Mouse (Mus musculus) CH12.LX (cell line): ENCODE measurements around the gene 1600002K03Rik. TPM values are rescaled to one million over a fixed set of nuclear protein-coding genes. Genes with fewer than 3 reads are reported as not detected.

Experiments
- DNase-seq: peaks from one replicate; pipeline ENCODE4 v3.0.0-alpha.2; 2013; ENCODE audit errors: extremely low read depth
- H3K27ac ChIP-seq: 2 replicates; pipeline ENCODE4 v1.5.1; 2012; ENCODE audit warnings: low read depth, mild to moderate bottlenecking, control low read depth, moderate library complexity; ENCODE audit not compliant: insufficient read depth
- H3K27me3 ChIP-seq: replicated peaks from 2 replicates; pipeline ENCODE3; 2012; ENCODE audit warnings: inconsistent platforms
- H3K36me3 ChIP-seq, 2 experiments: replicated peaks in 1 of 2; 2 replicates each; pipeline versions ENCODE3 to v1.6.1; 2012; ENCODE audit warnings: inconsistent platforms in 1 of 2, low read length in 1 of 2, mild to moderate bottlenecking in 1 of 2, mixed read lengths in 1 of 2, moderate library complexity in 1 of 2; ENCODE audit not compliant: control insufficient read depth in 1 of 2, insufficient read depth in 1 of 2
- H3K4me1 ChIP-seq, 2 experiments: 2 replicates each; pipeline ENCODE4 v1.6.1; 2012; ENCODE audit warnings: inconsistent platforms in 1 of 2, moderate library complexity in 1 of 2; ENCODE audit not compliant: insufficient read depth in 2 of 2, control insufficient read depth in 1 of 2
- H3K4me2 ChIP-seq: 2 replicates; pipeline ENCODE4 v1.6.1; 2012; ENCODE audit warnings: low read depth, mild to moderate bottlenecking, control low read depth; ENCODE audit not compliant: poor library complexity, insufficient read depth, severe bottlenecking
- H3K4me3 ChIP-seq, 3 experiments: fragments of 150-350 bp in 1 of 3; sonication (generic) in 1 of 3; replicated peaks in 1 of 3; 2 replicates each; pipeline versions ENCODE3 to v1.5.1; 2011 to 2012; ENCODE audit warnings: low read depth in 2 of 3, low read length in 2 of 3, mild to moderate bottlenecking in 2 of 3, moderate library complexity in 2 of 3, control low read depth in 1 of 3, improper control_type of control experiment in 1 of 3, inconsistent platforms in 1 of 3, mixed read lengths in 1 of 3; ENCODE audit not compliant: poor library complexity in 1 of 3
- H3K79me2 ChIP-seq: replicated peaks from 2 replicates; pipeline ENCODE4 v1.6.1; 2012; ENCODE audit warnings: mild to moderate bottlenecking, moderate library complexity; ENCODE audit not compliant: control insufficient read depth, poor library complexity, insufficient read depth, severe bottlenecking; ENCODE audit errors: extremely low read depth
- H3K9ac ChIP-seq: 2 replicates; pipeline ENCODE4 v1.6.1; 2012; ENCODE audit warnings: low read depth, mild to moderate bottlenecking, control low read depth, moderate library complexity; ENCODE audit not compliant: insufficient read depth
- H3K9me3 ChIP-seq: replicated peaks from 2 replicates; pipeline ENCODE3; 2012; ENCODE audit warnings: low read length, inconsistent platforms, mixed read lengths
- CHD1 ChIP-seq: IDR thresholded peaks from 2 replicates; pipeline ENCODE4 v1.6.1; 2012; ENCODE audit warnings: low read depth, low read length, improper control_type of control experiment, inconsistent platforms
- CHD2 ChIP-seq: IDR thresholded peaks from 2 replicates; pipeline ENCODE4 v1.6.1; 2011; ENCODE audit warnings: low read length, improper control_type of control experiment
- ELF1 ChIP-seq: IDR thresholded peaks from 2 replicates; pipeline ENCODE4 v1.6.1; 2014; ENCODE audit warnings: low read depth, mild to moderate bottlenecking, inconsistent platforms, low read length, improper control_type of control experiment
- JUND ChIP-seq: conservative IDR thresholded peaks from 2 replicates; pipeline ENCODE4 v1.6.1; 2011; ENCODE audit warnings: low read depth, low read length, improper control_type of control experiment
- KAT2A ChIP-seq: IDR thresholded peaks from 2 replicates; pipeline ENCODE4 v1.6.1; 2012; ENCODE audit warnings: low read length, improper control_type of control experiment, inconsistent platforms; ENCODE audit not compliant: insufficient replicate concordance
- MAX ChIP-seq: IDR thresholded peaks from 2 replicates; pipeline ENCODE4 v1.6.1; 2011; ENCODE audit warnings: low read length, improper control_type of control experiment
- MAZ ChIP-seq: IDR thresholded peaks from 2 replicates; pipeline ENCODE4 v1.6.1; 2012; ENCODE audit warnings: low read depth, mild to moderate bottlenecking, inconsistent platforms, low read length, improper control_type of control experiment, moderate library complexity
- MYC ChIP-seq: IDR thresholded peaks from 2 replicates; pipeline ENCODE4 v1.6.1; 2011; ENCODE audit warnings: low read depth, mild to moderate bottlenecking, improper control_type of control experiment, low read length
- POLR2A ChIP-seq: IDR thresholded peaks from 2 replicates; pipeline ENCODE4 v1.6.1; 2011; ENCODE audit warnings: low read depth, mild to moderate bottlenecking, improper control_type of control experiment, low read length
- POLR2AphosphoS2 ChIP-seq: IDR thresholded peaks from 2 replicates; pipeline ENCODE4 v1.6.1; 2011; ENCODE audit warnings: low read depth, low read length, improper control_type of control experiment
- SIN3A ChIP-seq: IDR thresholded peaks from 2 replicates; pipeline ENCODE4 v1.6.1; 2012; ENCODE audit warnings: low read length, improper control_type of control experiment, inconsistent platforms
- SMC3 ChIP-seq: IDR thresholded peaks from 2 replicates; pipeline ENCODE4 v1.6.1; 2011; ENCODE audit warnings: low read depth, low read length, improper control_type of control experiment
- USF2 ChIP-seq: conservative IDR thresholded peaks from 2 replicates; pipeline ENCODE4 v1.6.1; 2011; ENCODE audit warnings: low read depth, low read length, improper control_type of control experiment
- dilution Hi-C: fragments of 300-500 bp; cut with MboI; formaldehyde crosslinking; loops from 2 replicates; pipeline ENCODE4 v1.14.3; 2020; ENCODE audit warnings: low sequenced_read_pairs; ENCODE audit not compliant: extremely low pct_unique_long_range_greater_than_20kb, extremely low pct_ligation_motif_present
- in situ Hi-C: fragments of 300-500 bp; cut with MboI; formaldehyde crosslinking; loops from 3 replicates; pipeline ENCODE4 v1.14.3; 2019; ENCODE audit warnings: low sequenced_read_pairs, low pct_ligation_motif_present, low pct_unique_long_range_greater_than_20kb, mixed read lengths
- polyA plus RNA-seq: library from polyadenylated mRNA; unstranded; fragments of >175 nt; gene quantifications from 2 replicates; pipeline ENCODE4 v1.2.1, GENCODE M21; 2012; ENCODE audit warnings: low read depth; ENCODE audit not compliant: insufficient read length
- total RNA-seq, 2 experiments: library from RNA; depleted of rRNA; stranded (reverse); fragments of 300-350 nt in 1 of 2; fragments of >200 nt in 1 of 2; gene quantifications; 2 replicates each; pipeline ENCODE4 v1.2.3; 2012 to 2014

1600002K03Rik gene
- total and polyA plus RNA-seq, 3 experiments = 19.3 to 40.2 (median 30.5) TPM

DNA sequence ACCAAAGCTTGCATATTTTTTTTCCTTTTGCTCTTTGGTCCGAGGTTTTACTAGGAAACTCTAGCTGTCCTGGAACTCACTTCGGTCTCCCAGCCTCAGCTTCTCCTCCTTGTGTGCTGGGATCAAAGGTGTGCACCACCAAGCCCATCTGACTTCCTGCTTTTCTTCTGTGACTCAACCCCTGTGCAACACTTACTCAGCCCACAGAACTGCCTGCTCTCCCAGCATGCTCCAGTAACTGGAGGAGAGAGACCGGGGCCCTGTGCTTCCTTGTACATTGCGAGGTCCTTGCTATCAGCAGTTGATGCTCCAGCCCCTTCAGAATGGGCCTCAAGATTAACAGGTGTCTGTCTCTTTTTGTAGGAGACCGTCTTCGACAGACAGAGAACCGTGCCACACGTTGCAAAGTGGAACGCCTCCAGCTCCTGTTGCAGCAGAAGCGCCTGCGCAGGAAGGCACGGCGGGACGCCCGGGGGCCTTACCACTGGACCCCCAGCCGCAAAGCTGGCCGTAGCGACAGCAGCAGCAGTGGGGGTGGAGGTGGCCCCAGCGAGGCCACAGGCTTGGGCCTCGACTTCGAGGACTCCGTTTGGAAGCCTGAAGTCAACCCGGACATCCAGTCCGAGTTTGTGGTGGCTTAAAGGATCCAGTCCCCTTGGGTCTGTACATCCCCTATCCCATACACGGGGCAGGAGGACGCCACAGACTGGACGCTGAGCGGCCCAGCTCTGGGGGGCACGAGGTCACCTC, 16.6 kb upstream of the 1600002K03Rik start:
- no peak overlapping the region for H3K4me3 ChIP-seq
- H3K27me3 ChIP-seq = no peaks in the 10 kb centered on the region
- H3K4me1 ChIP-seq = peaks cover 30 to 72% of the 10 kb centered on the region in 2 experiments
- in situ Hi-C loops = no loop called here
- TF ChIP-seq MAZ = no peak
- TF ChIP-seq SIN3A = no peak
- no peak for TF ChIP-seq CHD1
- no peak for TF ChIP-seq POLR2AphosphoS2
- TF ChIP-seq SMC3 = no peak
- TF ChIP-seq JUND = no peak
- no peak for TF ChIP-seq MAX
- no peak for TF ChIP-seq ELF1
- no peak for TF ChIP-seq USF2
- TF ChIP-seq POLR2A = no peak
- no peak for TF ChIP-seq CHD2
- no peak for TF ChIP-seq KAT2A
- TF ChIP-seq, all 38 proteins: peak for 0
- Histone ChIP-seq H3K79me2 (peaks cover 12% of the 10 kb centered on the region), H3K36me3 (peaks cover 40 to 51% of the 10 kb centered on the region in 2 experiments), H3K27ac (0 out of 2 replicates have a peak overlapping the region, but pooled peaks have one; percentile 5), H3K9me3 (no peaks in the 10 kb centered on the region), H3K9ac (no peak overlapping the region), H3K4me2 (no peak overlapping the region)
- dilution Hi-C loops = no loop called here
- no peak for DNase-seq

DNA sequence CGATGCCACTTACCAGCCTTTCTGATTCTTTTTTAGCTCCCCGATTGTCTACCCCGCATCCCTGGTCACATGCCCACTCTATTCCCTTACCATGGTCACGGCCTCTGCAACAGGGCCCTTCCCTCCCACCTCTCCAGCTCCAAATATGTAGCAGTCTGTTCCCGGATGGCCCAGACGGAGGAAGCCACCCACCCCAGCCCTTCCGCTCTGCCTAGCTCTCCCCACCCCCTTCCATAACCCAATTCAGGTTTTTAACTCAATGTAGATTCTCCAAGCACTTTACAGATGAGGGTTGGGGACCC, 16.0 kb upstream of the 1600002K03Rik start:
- H3K4me2 ChIP-seq = no peak overlapping the region

More for the DNA sequence above, 16.0 kb upstream of the 1600002K03Rik start:
- H3K9ac ChIP-seq = no peak overlapping the region
- TF ChIP-seq CHD1 (no peak), MAX (no peak), JUND (no peak), MYC (no peak)
- TF ChIP-seq, all 38 proteins: peak for 0
- H3K4me1 ChIP-seq = peaks cover 34 to 77% of the 10 kb centered on the region in 2 experiments
- in situ Hi-C loops (no loop called here), dilution Hi-C loops (no loop called here)
- no peak overlapping the region for H3K4me3 ChIP-seq
- no peak for DNase-seq
- H3K27me3 ChIP-seq = no peaks in the 10 kb centered on the region
- H3K9me3 ChIP-seq = no peaks in the 10 kb centered on the region
- peaks cover 38 to 48% of the 10 kb centered on the region in 2 experiments for H3K36me3 ChIP-seq
- no peak overlapping the region for H3K27ac ChIP-seq
- peaks cover 7% of the 10 kb centered on the region for H3K79me2 ChIP-seq
